Mouse (Mus musculus) forebrain, embryonic 16.5 days (tissue): ENCODE measurements around the gene Tmem144. TPM values are rescaled to one million over a fixed set of nuclear protein-coding genes. Genes with fewer than 3 reads are reported as not detected.

ENCODE experiments used
- ATAC-seq: fragments of 200-750 bp; cut with Nextera tagmentation; 2 replicates; pipeline ENCODE4 v1.8.0; 2017; ENCODE audit warnings: mild to moderate bottlenecking, moderate library complexity
- H3K27ac ChIP-seq: fragments of 300-500 bp; sonication (generic); 2 replicates; pipeline ENCODE4 v1.5.1; 2014; ENCODE audit warnings: low read length, control low read depth
- H3K27me3 ChIP-seq: fragments of 300-500 bp; sonication (generic); replicated peaks from 2 replicates; pipeline ENCODE4 v1.6.1; 2014; ENCODE audit warnings: low read length; ENCODE audit not compliant: control insufficient read depth, insufficient read depth
- H3K36me3 ChIP-seq: fragments of 300-500 bp; sonication (generic); 2 replicates; pipeline ENCODE4 v1.6.1; 2014; ENCODE audit not compliant: control insufficient read depth, insufficient read depth
- H3K4me1 ChIP-seq: fragments of 300-500 bp; sonication (generic); replicated peaks from 2 replicates; pipeline ENCODE4 v1.6.1; 2014; ENCODE audit warnings: low read length; ENCODE audit not compliant: control insufficient read depth, insufficient read depth
- H3K4me2 ChIP-seq: fragments of 300-500 bp; sonication (generic); 2 replicates; pipeline ENCODE4 v1.6.1; 2014; ENCODE audit warnings: mild to moderate bottlenecking, low read length, control low read depth
- H3K4me3 ChIP-seq: fragments of 300-500 bp; sonication (generic); replicated peaks from 2 replicates; pipeline ENCODE4 v1.5.1; 2014; ENCODE audit warnings: mild to moderate bottlenecking, low read length, control low read depth
- H3K9ac ChIP-seq: fragments of 300-500 bp; sonication (generic); replicated peaks from 2 replicates; pipeline ENCODE4 v1.6.1; 2014; ENCODE audit warnings: low read depth, low read length, control low read depth
- H3K9me3 ChIP-seq: fragments of 300-500 bp; sonication (generic); 2 replicates; pipeline ENCODE4 v1.6.1; 2016; ENCODE audit warnings: low read length; ENCODE audit not compliant: control insufficient read depth
- WGBS: fragments of 180-500 bp; shearing (Covaris S2); extraction: QIAGEN DNeasy Blood & Tissue Kit; methylation state at CpG from one replicate; pipeline ENCODE4 v1.1.7; 2014; 5-methylcytosine and 5-hydroxymethylcytosine counted together
- polyA plus RNA-seq: library from polyadenylated mRNA; unstranded; fragments of >200 nt; fragmentation: Nextera tagmentation; extraction: Ambion mirVana; gene quantifications from 2 replicates; pipeline ENCODE4 v1.2.1, GENCODE M21; 2015

Tmem144 gene
- polyA plus RNA-seq, 1 experiment from 2014 or later, result 1.9 TPM

- Histone ChIP-seq H3K4me3 (no peak overlapping the region), H3K27ac (peak overlapping the region; percentile 70), H3K36me3 (no peaks in the 10 kb centered on the region), H3K9ac (no peak overlapping the region; the same call in 1 of the 2 replicates), H3K9me3 (no peaks in the 10 kb centered on the region), H3K27me3 (no peaks in the 10 kb centered on the region), H3K4me2 (no peak overlapping the region), H3K4me1 (peaks cover 9% of the 10 kb centered on the region)
- ATAC-seq, result peak; percentile 47
- WGBS, result 91% methylated on average over 23 of the region's 23 CpGs
Observed at GRCm38 (mm10) chr3:79886357-79887091, 34.0 kb upstream of the Tmem144 start.

DNA sequence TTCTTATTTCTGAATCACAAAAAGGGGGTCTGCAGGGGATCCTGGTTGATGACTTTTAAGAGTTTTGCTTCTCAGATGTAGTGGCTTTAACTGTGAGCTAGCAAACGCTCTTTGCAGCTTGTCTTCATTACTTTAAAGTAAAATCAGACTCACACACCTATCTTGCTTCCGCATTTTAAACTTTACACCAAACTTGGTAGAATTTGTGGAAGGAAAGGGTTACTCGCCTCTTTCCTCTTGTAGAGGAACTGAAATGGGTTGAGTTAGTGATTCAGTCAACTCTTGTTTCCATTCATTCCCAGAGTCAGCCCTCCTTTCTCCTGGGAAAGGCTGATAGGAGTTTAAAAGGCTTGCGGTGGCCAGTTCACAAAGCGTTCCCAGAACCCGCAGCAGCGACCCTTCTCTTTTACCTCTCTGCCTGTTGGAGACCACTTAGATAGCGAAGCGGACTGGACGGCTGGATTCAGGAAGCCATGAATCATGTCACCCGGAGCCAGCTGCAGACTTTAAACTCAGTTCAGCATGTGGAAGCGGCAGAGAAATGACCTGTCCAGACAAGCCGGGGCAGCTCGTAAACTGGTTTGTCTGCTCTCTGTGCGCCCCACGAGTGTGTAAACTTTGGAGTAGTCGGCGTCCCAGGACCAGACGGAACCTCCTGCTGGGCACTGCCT lies 33.2 kb upstream of the Tmem144 start:
- no peak overlapping the region for H3K27ac ChIP-seq
- no peak overlapping the region for H3K4me3 ChIP-seq
- H3K4me1 ChIP-seq, result peaks cover 9% of the 10 kb centered on the region
- whole genome bisulfite sequencing, result 72% methylated on average over 19 of the region's 19 CpGs
- H3K9me3 ChIP-seq, result no peaks in the 10 kb centered on the region
- ATAC-seq, result 0 out of 2 replicates have a peak, but pooled peaks have one; percentile 3
- no peaks in the 10 kb centered on the region for H3K27me3 ChIP-seq
- no peak overlapping the region for H3K4me2 ChIP-seq
- H3K36me3 ChIP-seq, result no peaks in the 10 kb centered on the region
- H3K9ac ChIP-seq, result no peak overlapping the region

GRCm38 (mm10) chr3:79884761-79885189 lies 32.2 kb upstream of the Tmem144 start:
- Histone ChIP-seq H3K36me3 (no peaks in the 10 kb centered on the region), H3K9me3 (no peaks in the 10 kb centered on the region), H3K27me3 (no peaks in the 10 kb centered on the region), H3K4me3 (no peak overlapping the region), H3K4me1 (peaks cover 9% of the 10 kb centered on the region), H3K4me2 (no peak overlapping the region), H3K27ac (no peak overlapping the region), H3K9ac (no peak overlapping the region)
- no peak; the same call in 1 of the 2 replicates for ATAC-seq
- WGBS, result 52% methylated on average over 9 of the region's 9 CpGs

GRCm38 (mm10) chr3:79884305-79884704 lies 31.7 kb upstream of the Tmem144 start, which contains the start of gene Fam198b:
Gene Fam198b, plus strand, starts transcription at chr3:79884533.
- H3K4me1 ChIP-seq, result peaks cover 9% of the 10 kb centered on the region
- no peaks in the 10 kb centered on the region for H3K27me3 ChIP-seq
- ATAC-seq, result no peak
- H3K4me3 ChIP-seq, result no peak within 1 kb of the TSS
- no peaks in the 10 kb centered on the region for H3K36me3 ChIP-seq
- no peak within 1 kb of the TSS for H3K4me2 ChIP-seq
- no peak within 1 kb of the TSS for H3K27ac ChIP-seq
- no peaks in the 10 kb centered on the region for H3K9me3 ChIP-seq
- no peak within 1 kb of the TSS for H3K9ac ChIP-seq
- WGBS, result 64% methylated on average over 5 of the region's 5 CpGs

DNA sequence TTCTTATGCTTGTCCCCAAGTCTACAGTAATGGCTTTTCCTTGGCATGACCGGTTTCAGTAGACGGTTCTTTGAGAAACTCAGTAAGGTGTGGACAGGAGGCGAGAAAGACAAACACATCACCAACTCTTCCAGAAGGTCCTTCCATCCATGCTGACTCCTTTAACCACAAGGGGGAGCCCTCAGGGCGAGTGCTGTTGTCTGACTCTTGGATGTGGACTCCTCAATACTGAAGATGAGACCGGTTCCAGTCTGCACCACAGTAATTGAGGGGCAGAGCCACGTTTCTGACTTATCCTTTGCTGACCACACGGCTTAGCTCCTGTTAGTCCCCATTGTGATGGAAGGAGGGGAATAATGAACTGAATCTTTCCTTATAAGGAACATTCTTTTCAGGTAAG lies 30.5 kb upstream of the Tmem144 start:
- no peaks in the 10 kb centered on the region for H3K27me3 ChIP-seq

DNA sequence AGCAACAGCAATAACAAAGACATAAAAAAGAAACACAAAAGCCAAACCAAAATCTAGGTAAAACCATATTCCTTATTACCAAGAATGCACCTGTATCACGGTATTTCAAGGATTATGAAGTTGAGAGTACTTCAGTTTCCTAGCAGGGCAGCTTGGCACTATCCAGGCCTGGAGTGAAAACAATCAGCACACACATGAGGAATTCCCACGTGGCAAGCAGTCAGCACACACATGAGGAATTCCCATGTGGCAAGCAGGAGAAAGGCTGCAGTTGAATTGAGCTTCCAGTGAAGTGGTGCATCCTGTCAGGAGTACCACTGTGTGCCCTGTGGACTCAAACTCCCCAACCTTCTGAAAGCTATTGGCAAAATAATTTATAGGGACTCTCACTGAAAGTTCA lies 29.1 kb upstream of the Tmem144 start:
- H3K4me3 ChIP-seq, result no peak overlapping the region
- H3K4me1 ChIP-seq, result peaks cover 5% of the 10 kb centered on the region; the same call in 1 of the 2 replicates
- no peaks in the 10 kb centered on the region for H3K27me3 ChIP-seq
- H3K36me3 ChIP-seq, result no peaks in the 10 kb centered on the region
- WGBS, result 44% methylated on average over 2 of the region's 2 CpGs
- no peak overlapping the region for H3K9ac ChIP-seq
- H3K4me2 ChIP-seq, result no peak overlapping the region
- no peak overlapping the region for H3K27ac ChIP-seq
- ATAC-seq, result no peak
- no peaks in the 10 kb centered on the region for H3K9me3 ChIP-seq

More for the DNA sequence above, 30.5 kb upstream of the Tmem144 start:
- ATAC-seq, result no peak
- H3K4me2 ChIP-seq, result no peak overlapping the region
- WGBS, result 51% methylated on average over 7 of the region's 7 CpGs
- H3K27ac ChIP-seq, result no peak overlapping the region
- no peaks in the 10 kb centered on the region for H3K9me3 ChIP-seq
- H3K36me3 ChIP-seq, result no peaks in the 10 kb centered on the region
- no peak overlapping the region for H3K4me3 ChIP-seq
- H3K4me1 ChIP-seq, result peaks cover 11% of the 10 kb centered on the region
- H3K9ac ChIP-seq, result no peak overlapping the region

GRCm38 (mm10) chr3:79879246-79879645 lies 26.7 kb upstream of the Tmem144 start:
- 0 out of 2 replicates have a peak overlapping the region, but pooled peaks have one; percentile 14 for H3K9ac ChIP-seq
- 52% methylated on average over 9 of the region's 9 CpGs for WGBS
- H3K27ac ChIP-seq, result no peak overlapping the region
- no peak overlapping the region for H3K4me3 ChIP-seq
- 0 out of 2 replicates have a peak, but pooled peaks cover 2% of the 10 kb centered on the region for H3K4me1 ChIP-seq
- H3K27me3 ChIP-seq, result no peaks in the 10 kb centered on the region
- no peak for ATAC-seq
- no peak overlapping the region for H3K4me2 ChIP-seq
- H3K36me3 ChIP-seq, result no peaks in the 10 kb centered on the region
- H3K9me3 ChIP-seq, result no peaks in the 10 kb centered on the region

DNA sequence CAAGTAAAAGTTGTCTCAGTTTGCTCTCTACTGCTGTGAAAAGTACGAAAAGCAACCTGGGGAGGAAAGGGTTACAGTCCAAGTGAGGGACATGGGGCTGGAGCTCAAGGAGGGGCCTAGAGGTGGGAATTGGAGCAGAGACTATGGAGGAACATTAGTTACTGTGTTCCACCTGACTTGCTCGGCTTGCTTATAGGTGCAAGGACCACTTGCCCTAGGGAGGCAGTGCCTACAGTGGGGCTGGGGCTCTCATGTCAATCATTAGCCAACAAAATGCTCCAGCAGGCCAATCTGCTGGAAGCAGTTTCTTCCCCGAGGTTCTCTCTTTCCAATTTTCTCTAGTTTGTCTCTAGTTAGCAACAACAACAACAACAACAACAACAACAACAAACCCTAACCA lies 25.8 kb upstream of the Tmem144 start:
- Histone ChIP-seq H3K9ac (no peak overlapping the region), H3K4me1 (0 out of 2 replicates have a peak, but pooled peaks cover 2% of the 10 kb centered on the region), H3K36me3 (no peaks in the 10 kb centered on the region), H3K27me3 (no peaks in the 10 kb centered on the region), H3K4me3 (no peak overlapping the region), H3K4me2 (no peak overlapping the region), H3K9me3 (no peaks in the 10 kb centered on the region), H3K27ac (no peak overlapping the region)
- WGBS, result 77% methylated on average over 3 of the region's 3 CpGs
- no peak for ATAC-seq

- Histone ChIP-seq H3K4me1 (0 out of 2 replicates have a peak, but pooled peaks cover 2% of the 10 kb centered on the region), H3K4me3 (no peak overlapping the region), H3K36me3 (no peaks in the 10 kb centered on the region), H3K27ac (no peak overlapping the region), H3K9ac (no peak overlapping the region), H3K27me3 (no peaks in the 10 kb centered on the region), H3K9me3 (no peaks in the 10 kb centered on the region), H3K4me2 (no peak overlapping the region)
- 96% methylated on average over 5 of the region's 5 CpGs for WGBS
- ATAC-seq, result no peak
Observed at GRCm38 (mm10) chr3:79875471-79875870, 22.9 kb upstream of the Tmem144 start.
